Mouse (Mus musculus) forebrain, embryonic 14.5 days (tissue): ENCODE measurements around the gene Tmem63c. TPM values are rescaled to one million over a fixed set of nuclear protein-coding genes. Genes with fewer than 3 reads are reported as not detected.

ENCODE experiments used
- ATAC-seq: fragments of 200-750 bp; cut with Nextera tagmentation; 2 replicates; pipeline ENCODE4 v1.8.0; 2017; ENCODE audit warnings: mild to moderate bottlenecking, moderate library complexity
- DNase-seq: peaks from one replicate; pipeline ENCODE4 v3.0.0-alpha.2; 2015; ENCODE audit warnings: low spot score
- H3K27ac ChIP-seq: fragments of 300-500 bp; sonication (generic); 2 replicates; pipeline ENCODE4 v1.5.1; 2014; ENCODE audit warnings: low read depth, mild to moderate bottlenecking, control low read depth, low read length, moderate library complexity
- H3K27me3 ChIP-seq: fragments of 300-500 bp; sonication (generic); replicated peaks from 2 replicates; pipeline ENCODE4 v1.6.1; 2014; ENCODE audit warnings: low read length, control low read depth, mixed read lengths; ENCODE audit not compliant: control insufficient read depth, insufficient read depth
- H3K36me3 ChIP-seq: fragments of 300-500 bp; sonication (generic); 2 replicates; pipeline ENCODE4 v1.6.1; 2014; ENCODE audit warnings: low read length, control low read depth; ENCODE audit not compliant: control insufficient read depth, insufficient read depth
- H3K4me1 ChIP-seq: fragments of 300-500 bp; sonication (generic); 2 replicates; pipeline ENCODE4 v1.6.1; 2014; ENCODE audit warnings: antibody characterized with exemption, low read length, control low read depth; ENCODE audit not compliant: control insufficient read depth, insufficient read depth
- H3K4me2 ChIP-seq: fragments of 300-500 bp; sonication (generic); 2 replicates; pipeline ENCODE4 v1.6.1; 2014; ENCODE audit warnings: mild to moderate bottlenecking, control low read depth, low read length
- H3K4me3 ChIP-seq: fragments of 300-500 bp; sonication (generic); 2 replicates; pipeline ENCODE4 v1.5.1; 2014; ENCODE audit warnings: low read depth, low read length, control low read depth
- H3K9ac ChIP-seq: fragments of 300-500 bp; sonication (generic); 2 replicates; pipeline ENCODE4 v1.6.1; 2014; ENCODE audit warnings: mild to moderate bottlenecking, low read length, control low read depth, moderate library complexity
- H3K9me3 ChIP-seq: fragments of 300-500 bp; sonication (generic); replicated peaks from 2 replicates; pipeline ENCODE4 v1.6.1; 2016; ENCODE audit warnings: low read length, control low read depth, mixed read lengths; ENCODE audit not compliant: control insufficient read depth
- WGBS: fragments of 180-500 bp; shearing (Covaris S2); extraction: QIAGEN DNeasy Blood & Tissue Kit; methylation state at CpG from one replicate; pipeline ENCODE4 v1.1.7; 2014; 5-methylcytosine and 5-hydroxymethylcytosine counted together
- polyA plus RNA-seq: library from polyadenylated mRNA; unstranded; fragments of >200 nt; fragmentation: Nextera tagmentation; extraction: Ambion mirVana; gene quantifications from 2 replicates; pipeline ENCODE4 v1.2.1, GENCODE M21; 2014

The Tmem63c gene
- polyA plus RNA-seq, 1 experiment from 2014 or later, result 5.9 TPM

- Histone ChIP-seq H3K4me3 (no peak overlapping the region), H3K27ac (no peak overlapping the region), H3K9me3 (no peaks in the 10 kb centered on the region), H3K4me2 (no peak overlapping the region), H3K27me3 (0 out of 2 replicates have a peak, but pooled peaks cover 4% of the 10 kb centered on the region), H3K4me1 (peaks cover 6% of the 10 kb centered on the region), H3K9ac (no peak overlapping the region), H3K36me3 (no peaks in the 10 kb centered on the region)
- 52% methylated on average over 3 of the region's 3 CpGs for WGBS
- ATAC-seq, result no peak
- DNase-seq, result no peak
Measured at GRCm38 (mm10) chr12:86994776-86995175, 26.4 kb upstream of the Tmem63c start.

- no peaks in the 10 kb centered on the region; the same call in 1 of the 2 replicates for H3K4me1 ChIP-seq
- no peak overlapping the region for H3K27ac ChIP-seq
- no peaks in the 10 kb centered on the region for H3K9me3 ChIP-seq
- no peak overlapping the region for H3K4me2 ChIP-seq
- no peaks in the 10 kb centered on the region for H3K36me3 ChIP-seq
- WGBS, result 79% methylated on average over 6 of the region's 6 CpGs
- ATAC-seq (no peak), DNase-seq (no peak)
- no peak overlapping the region for H3K9ac ChIP-seq
- no peak overlapping the region for H3K4me3 ChIP-seq
- H3K27me3 ChIP-seq, result 0 out of 2 replicates have a peak, but pooled peaks cover 3% of the 10 kb centered on the region
Measured at GRCm38 (mm10) chr12:86995931-86996330, 25.2 kb upstream of the Tmem63c start.

GRCm38 (mm10) chr12:86998699-86999098 lies 22.4 kb upstream of the Tmem63c start:
- no peak for DNase-seq
- H3K27ac ChIP-seq, result no peak overlapping the region
- 90% methylated on average over 4 of the region's 4 CpGs for WGBS

GRCm38 (mm10) chr12:86999283-86999820 lies 21.8 kb upstream of the Tmem63c start:
- Histone ChIP-seq H3K9me3 (no peaks in the 10 kb centered on the region), H3K9ac (no peak overlapping the region), H3K36me3 (no peaks in the 10 kb centered on the region), H3K4me1 (no peaks in the 10 kb centered on the region; the same call in 1 of the 2 replicates), H3K4me2 (no peak overlapping the region), H3K27ac (no peak overlapping the region), H3K4me3 (no peak overlapping the region), H3K27me3 (no peaks in the 10 kb centered on the region)
- ATAC-seq (no peak), DNase-seq (no peak)
- WGBS, result 76% methylated on average over 10 of the region's 10 CpGs

More at GRCm38 (mm10) chr12:86998699-86999098, 22.4 kb upstream of the Tmem63c start:
- Histone ChIP-seq H3K4me1 (no peaks in the 10 kb centered on the region; the same call in 1 of the 2 replicates), H3K9me3 (no peaks in the 10 kb centered on the region), H3K27me3 (no peaks in the 10 kb centered on the region), H3K9ac (no peak overlapping the region), H3K4me2 (no peak overlapping the region), H3K4me3 (no peak overlapping the region), H3K36me3 (no peaks in the 10 kb centered on the region)
- no peak for ATAC-seq

GRCm38 (mm10) chr12:87000151-87000839 lies 20.8 kb upstream of the Tmem63c start:
- ATAC-seq (peak; percentile 33), DNase-seq (peak; percentile 85)
- H3K4me3 ChIP-seq, result no peak overlapping the region
- H3K36me3 ChIP-seq, result no peaks in the 10 kb centered on the region
- H3K27me3 ChIP-seq, result no peaks in the 10 kb centered on the region
- no peaks in the 10 kb centered on the region; the same call in 1 of the 2 replicates for H3K4me1 ChIP-seq
- no peak overlapping the region for H3K4me2 ChIP-seq
- no peak overlapping the region for H3K9ac ChIP-seq
- H3K9me3 ChIP-seq, result no peaks in the 10 kb centered on the region
- no peak overlapping the region for H3K27ac ChIP-seq
- WGBS, result 41% methylated on average over 5 of the region's 5 CpGs

- 48% methylated on average over 6 of the region's 6 CpGs for WGBS
- Histone ChIP-seq H3K4me2 (no peak overlapping the region), H3K36me3 (no peaks in the 10 kb centered on the region), H3K27ac (no peak overlapping the region), H3K9ac (no peak overlapping the region), H3K9me3 (no peaks in the 10 kb centered on the region), H3K4me3 (no peak overlapping the region), H3K4me1 (no peaks in the 10 kb centered on the region; the same call in 1 of the 2 replicates), H3K27me3 (no peaks in the 10 kb centered on the region)
- DNase-seq, result no peak
- peak; percentile 55 for ATAC-seq
Measured at GRCm38 (mm10) chr12:87000840-87001176, 20.3 kb upstream of the Tmem63c start.

GRCm38 (mm10) chr12:87002209-87002608 lies 18.9 kb upstream of the Tmem63c start:
- ATAC-seq, result no peak

GRCm38 (mm10) chr12:87002815-87003214 lies 18.3 kb upstream of the Tmem63c start:
- Histone ChIP-seq H3K27ac (no peak overlapping the region), H3K9ac (no peak overlapping the region), H3K4me2 (no peak overlapping the region), H3K9me3 (no peaks in the 10 kb centered on the region), H3K4me3 (no peak overlapping the region), H3K27me3 (no peaks in the 10 kb centered on the region), H3K4me1 (no peaks in the 10 kb centered on the region; the same call in 1 of the 2 replicates), H3K36me3 (no peaks in the 10 kb centered on the region)
- 77% methylated on average over 7 of the region's 7 CpGs for WGBS
- DNase-seq (no peak), ATAC-seq (no peak)

More at GRCm38 (mm10) chr12:87002209-87002608, 18.9 kb upstream of the Tmem63c start:
- Histone ChIP-seq H3K4me3 (no peak overlapping the region), H3K27me3 (no peaks in the 10 kb centered on the region), H3K27ac (no peak overlapping the region), H3K36me3 (no peaks in the 10 kb centered on the region), H3K9ac (no peak overlapping the region), H3K4me2 (no peak overlapping the region), H3K4me1 (no peaks in the 10 kb centered on the region; the same call in 1 of the 2 replicates), H3K9me3 (no peaks in the 10 kb centered on the region)
- 63% methylated on average over 7 of the region's 7 CpGs for WGBS
- no peak for DNase-seq

GRCm38 (mm10) chr12:87003606-87004005 lies 17.5 kb upstream of the Tmem63c start:
- Histone ChIP-seq H3K4me2 (no peak overlapping the region), H3K9ac (no peak overlapping the region), H3K36me3 (no peaks in the 10 kb centered on the region), H3K4me1 (no peaks in the 10 kb centered on the region; the same call in 1 of the 2 replicates), H3K9me3 (no peaks in the 10 kb centered on the region), H3K27me3 (no peaks in the 10 kb centered on the region), H3K4me3 (no peak overlapping the region), H3K27ac (no peak overlapping the region)
- DNase-seq, result no peak
- no peak for ATAC-seq
- WGBS, result 61% methylated on average over 3 of the region's 3 CpGs
